Mouse (Mus musculus): ENCODE data around the gene Zfp61. TPM values are rescaled to one million over a fixed set of nuclear protein-coding genes. Genes with fewer than 3 reads are reported as not detected.

Zfp61 gene
- polyA plus RNA-seq, 1 experiment from 2014 or later: 32.7 TPM

DNA sequence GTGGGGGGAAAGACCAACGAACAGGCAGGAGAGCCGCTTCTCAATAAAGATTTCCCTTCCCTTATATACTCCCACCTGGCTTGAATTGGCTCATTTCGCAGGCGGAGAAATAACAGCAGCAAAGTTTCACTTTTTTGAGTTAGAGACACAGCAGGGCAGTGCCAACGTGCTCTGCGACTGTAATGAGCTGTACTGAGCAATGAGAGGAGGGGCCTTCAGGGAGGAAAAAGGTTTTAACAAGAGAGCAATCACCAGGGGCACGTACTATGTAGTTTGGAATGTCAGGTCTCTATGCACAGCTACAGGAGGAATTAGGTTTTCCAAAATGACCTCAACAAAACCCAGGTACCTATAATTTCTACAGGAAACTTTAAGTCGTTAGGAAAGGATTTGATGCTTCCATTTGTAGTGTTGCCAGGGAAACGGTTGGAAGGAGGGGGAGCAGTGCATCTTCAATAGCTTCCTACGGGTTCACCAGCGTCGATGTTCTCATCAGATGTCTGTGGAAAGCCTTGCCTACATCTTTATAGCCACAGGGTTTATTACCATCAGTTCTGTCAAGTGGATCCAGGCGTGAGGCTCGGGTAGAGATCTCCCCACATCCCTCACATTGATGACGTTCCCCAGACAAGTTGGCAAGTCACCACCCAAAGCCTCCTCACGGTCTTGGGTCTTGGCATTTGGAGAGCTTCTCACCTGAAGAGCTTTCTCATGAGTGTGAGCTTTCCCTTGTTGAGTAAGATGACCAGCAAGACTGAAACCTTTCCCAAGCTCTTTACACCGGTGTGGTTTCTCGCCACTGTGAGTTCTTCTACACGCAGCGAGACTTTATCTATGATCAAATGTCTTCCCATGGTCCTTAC is 25.5 kb upstream of the Zfp61 start:
- Histone ChIP-seq H3K4me1 (replicated peaks; ENCODE audit: control insufficient read depth, insufficient read depth, low read length) (peaks cover 6% of the 10 kb centered on the region), H3K4me3 (ENCODE audit: low read length) (peak overlapping the region; percentile 37), H3K9ac (ENCODE audit: low read length) (peak overlapping the region; percentile 51), H3K27me3 (ENCODE audit: control insufficient read depth, insufficient read depth, low read depth, low read length) (no peaks in the 10 kb centered on the region), H3K36me3 (ENCODE audit: control insufficient read depth, insufficient read depth, low read length) (no peaks in the 10 kb centered on the region), H3K9me3 (ENCODE audit: control insufficient read depth, low read length) (peaks cover 8% of the 10 kb centered on the region), H3K4me2 (ENCODE audit: low read depth, low read length) (peak overlapping the region; percentile 56), H3K27ac (ENCODE audit: low read length) (peak overlapping the region; percentile 53; the same call in 1 of the 2 replicates)
- WGBS: 50% methylated on average over 20 of the region's 20 CpGs
- peak; percentile 66 for ATAC-seq (ENCODE audit: low read depth)

DNA sequence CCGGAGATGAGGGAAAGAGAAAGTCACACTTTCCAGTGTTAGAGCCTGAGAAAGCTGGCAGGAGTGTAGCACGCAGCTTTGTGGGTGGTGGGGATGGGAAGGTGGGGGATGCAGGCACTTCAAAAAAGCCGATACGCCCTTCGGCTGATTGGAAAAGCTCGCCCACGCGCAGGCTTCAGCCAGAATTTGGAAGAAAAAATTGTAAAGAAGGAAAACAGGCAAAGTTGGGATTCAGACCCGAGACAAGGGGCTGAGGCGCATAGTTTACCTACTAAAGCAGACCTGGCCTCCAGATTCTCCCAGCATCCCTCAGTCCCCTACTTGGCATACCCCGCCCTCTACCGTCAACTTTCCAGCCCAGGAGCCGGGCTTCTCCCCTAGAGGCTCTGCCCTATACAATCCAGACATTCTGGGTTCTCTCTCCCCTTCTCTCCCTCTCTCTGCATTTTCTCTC is 24.7 kb upstream of the Zfp61 start:
- Histone ChIP-seq H3K27me3 (ENCODE audit: control insufficient read depth, insufficient read depth, low read depth, low read length) (no peaks in the 10 kb centered on the region), H3K4me3 (ENCODE audit: low read length) (peak overlapping the region; percentile 37), H3K27ac (ENCODE audit: low read length) (no peak overlapping the region), H3K4me2 (ENCODE audit: low read depth, low read length) (peak overlapping the region; percentile 56), H3K9ac (ENCODE audit: low read length) (peak overlapping the region; percentile 51), H3K36me3 (ENCODE audit: control insufficient read depth, insufficient read depth, low read length) (no peaks in the 10 kb centered on the region), H3K4me1 (replicated peaks; ENCODE audit: control insufficient read depth, insufficient read depth, low read length) (peaks cover 6% of the 10 kb centered on the region), H3K9me3 (ENCODE audit: control insufficient read depth, low read length) (peaks cover 8% of the 10 kb centered on the region)
- WGBS: 7% methylated on average over 13 of the region's 13 CpGs
- ATAC-seq (ENCODE audit: low read depth): peak; percentile 70; the same call in 1 of the 2 replicates

DNA sequence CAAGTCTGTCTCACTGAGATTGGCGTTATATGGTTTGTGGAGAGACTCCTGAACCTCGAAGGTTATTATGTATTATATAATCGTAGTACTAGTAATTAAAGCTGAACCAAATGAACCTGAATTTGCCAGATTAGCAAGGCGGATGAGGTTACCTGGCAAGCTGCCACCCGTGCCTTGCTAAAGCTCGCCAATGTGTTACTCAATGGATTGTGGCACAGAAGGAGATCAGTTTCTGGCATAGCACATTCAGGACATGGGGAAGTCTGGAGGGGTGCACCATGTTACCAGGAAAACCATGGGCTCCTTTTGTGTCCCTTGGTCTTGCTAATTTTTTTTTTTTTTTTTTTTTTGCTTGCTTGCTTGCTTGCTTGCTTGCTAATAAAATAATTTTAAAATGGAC is 24.2 kb upstream of the Zfp61 start:
- Histone ChIP-seq H3K4me2 (ENCODE audit: low read depth, low read length) (peak overlapping the region; percentile 56), H3K9ac (ENCODE audit: low read length) (no peak overlapping the region), H3K4me3 (ENCODE audit: low read length) (no peak overlapping the region), H3K9me3 (ENCODE audit: control insufficient read depth, low read length) (peaks cover 8% of the 10 kb centered on the region), H3K4me1 (replicated peaks; ENCODE audit: control insufficient read depth, insufficient read depth, low read length) (peaks cover 6% of the 10 kb centered on the region), H3K27ac (ENCODE audit: low read length) (no peak overlapping the region), H3K27me3 (ENCODE audit: control insufficient read depth, insufficient read depth, low read depth, low read length) (no peaks in the 10 kb centered on the region), H3K36me3 (ENCODE audit: control insufficient read depth, insufficient read depth, low read length) (no peaks in the 10 kb centered on the region)
- no peak for ATAC-seq (ENCODE audit: low read depth)
- WGBS: 86% methylated on average over 6 of the region's 6 CpGs

DNA sequence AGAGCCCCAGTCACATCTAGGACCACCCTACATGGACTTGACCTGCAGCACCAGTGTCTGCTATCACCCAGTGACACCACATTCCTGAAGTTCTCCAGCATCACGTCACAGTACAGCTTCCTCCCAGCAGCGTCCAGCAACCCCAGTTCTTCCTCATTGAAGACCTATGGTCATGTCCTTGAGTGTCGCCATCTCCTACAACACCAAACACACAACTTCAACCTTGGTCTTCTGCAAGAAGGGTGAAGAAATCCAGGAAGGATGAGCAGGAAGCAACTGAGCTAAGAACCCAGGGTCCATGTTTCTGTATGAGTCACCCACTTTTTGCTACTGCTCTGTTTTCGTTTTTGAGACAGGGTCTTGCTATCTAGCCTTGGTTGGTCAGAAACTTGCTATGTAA is 21.6 kb upstream of the Zfp61 start:
- Histone ChIP-seq H3K4me2 (ENCODE audit: low read depth, low read length) (no peak overlapping the region), H3K36me3 (ENCODE audit: control insufficient read depth, insufficient read depth, low read length) (no peaks in the 10 kb centered on the region), H3K27me3 (ENCODE audit: control insufficient read depth, insufficient read depth, low read depth, low read length) (no peaks in the 10 kb centered on the region), H3K4me3 (ENCODE audit: low read length) (no peak overlapping the region), H3K27ac (ENCODE audit: low read length) (no peak overlapping the region), H3K9me3 (ENCODE audit: control insufficient read depth, low read length) (peaks cover 8% of the 10 kb centered on the region), H3K4me1 (replicated peaks; ENCODE audit: control insufficient read depth, insufficient read depth, low read length) (peaks cover 6% of the 10 kb centered on the region), H3K9ac (ENCODE audit: low read length) (no peak overlapping the region)
- 71% methylated on average over 4 of the region's 4 CpGs for WGBS
- ATAC-seq (ENCODE audit: low read depth): no peak

DNA sequence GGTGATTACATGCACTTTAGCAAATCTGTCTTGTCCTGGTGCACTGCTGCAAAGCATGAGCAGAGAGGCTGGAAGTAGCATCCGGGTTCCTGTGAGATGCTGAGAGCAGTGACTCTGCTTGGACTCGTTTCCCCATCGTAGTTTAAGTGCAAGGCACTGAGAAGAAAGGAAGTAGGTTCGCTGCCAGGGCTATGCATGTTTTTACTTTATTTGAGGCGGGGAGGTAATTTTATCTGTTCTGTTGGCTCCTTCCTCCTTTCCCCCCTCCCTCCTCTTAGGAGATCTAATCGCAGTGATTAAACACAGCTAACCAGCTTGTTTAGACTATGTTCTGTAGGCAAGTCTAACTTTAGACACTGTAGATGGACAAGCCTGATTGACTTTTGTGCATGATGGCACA is 17.9 kb upstream of the Zfp61 start:
- Histone ChIP-seq H3K27ac (ENCODE audit: low read length) (no peak overlapping the region), H3K27me3 (ENCODE audit: control insufficient read depth, insufficient read depth, low read depth, low read length) (no peaks in the 10 kb centered on the region), H3K4me2 (ENCODE audit: low read depth, low read length) (no peak overlapping the region), H3K4me1 (replicated peaks; ENCODE audit: control insufficient read depth, insufficient read depth, low read length) (peaks cover 5% of the 10 kb centered on the region; the same call in 1 of the 2 replicates), H3K9ac (ENCODE audit: low read length) (no peak overlapping the region), H3K36me3 (ENCODE audit: control insufficient read depth, insufficient read depth, low read length) (no peaks in the 10 kb centered on the region), H3K4me3 (ENCODE audit: low read length) (no peak overlapping the region), H3K9me3 (ENCODE audit: control insufficient read depth, low read length) (no peaks in the 10 kb centered on the region)
- ATAC-seq (ENCODE audit: low read depth): no peak
- 55% methylated on average over 6 of the region's 6 CpGs for WGBS

DNA sequence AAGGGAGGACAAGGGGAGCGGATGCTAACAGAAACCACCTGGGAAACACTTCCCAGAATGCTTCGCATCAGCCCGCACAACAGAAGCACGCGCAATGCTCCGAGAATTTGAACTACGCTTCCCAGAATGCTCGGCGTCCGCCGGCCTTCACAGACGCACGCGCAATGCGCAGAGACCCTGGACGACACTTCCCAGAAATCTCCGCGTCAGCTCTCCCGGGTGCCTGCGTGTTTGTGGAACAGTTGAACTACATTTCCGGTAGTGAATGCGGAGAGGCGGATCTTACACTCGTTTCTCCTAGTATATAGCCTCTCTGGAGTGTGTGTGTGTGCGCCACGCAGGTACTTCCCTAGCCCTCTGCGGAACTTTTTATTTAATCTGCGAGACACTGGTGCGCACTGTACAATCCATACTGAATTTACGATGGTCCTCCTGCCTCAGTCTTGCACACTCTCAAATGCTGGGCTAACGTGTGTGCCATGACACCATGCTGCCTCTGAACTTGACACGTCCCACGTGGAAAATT is 15.6 kb upstream of the Zfp61 start, which contains the start of gene Zfp94:
Gene Zfp94 (minus strand): TSS at position 100 of the 526 bp plus-strand sequence.
- Histone ChIP-seq H3K4me3 (ENCODE audit: low read length) (peak within 1 kb of the TSS; percentile 75), H3K36me3 (ENCODE audit: control insufficient read depth, insufficient read depth, low read length) (no peaks in the 10 kb centered on the region; the same call in none of the 2 replicates), H3K4me1 (replicated peaks; ENCODE audit: control insufficient read depth, insufficient read depth, low read length) (peaks cover 5% of the 10 kb centered on the region; the same call in 1 of the 2 replicates), H3K27ac (ENCODE audit: low read length) (peak within 1 kb of the TSS; percentile 88), H3K4me2 (ENCODE audit: low read depth, low read length) (peak within 1 kb of the TSS; percentile 85), H3K9me3 (ENCODE audit: control insufficient read depth, low read length) (no peaks in the 10 kb centered on the region), H3K9ac (ENCODE audit: low read length) (peak within 1 kb of the TSS; percentile 90), H3K27me3 (ENCODE audit: control insufficient read depth, insufficient read depth, low read depth, low read length) (no peaks in the 10 kb centered on the region)
- peak; percentile 97 for ATAC-seq (ENCODE audit: low read depth)
- WGBS: under 1% methylated on average over 33 of the region's 33 CpGs

DNA sequence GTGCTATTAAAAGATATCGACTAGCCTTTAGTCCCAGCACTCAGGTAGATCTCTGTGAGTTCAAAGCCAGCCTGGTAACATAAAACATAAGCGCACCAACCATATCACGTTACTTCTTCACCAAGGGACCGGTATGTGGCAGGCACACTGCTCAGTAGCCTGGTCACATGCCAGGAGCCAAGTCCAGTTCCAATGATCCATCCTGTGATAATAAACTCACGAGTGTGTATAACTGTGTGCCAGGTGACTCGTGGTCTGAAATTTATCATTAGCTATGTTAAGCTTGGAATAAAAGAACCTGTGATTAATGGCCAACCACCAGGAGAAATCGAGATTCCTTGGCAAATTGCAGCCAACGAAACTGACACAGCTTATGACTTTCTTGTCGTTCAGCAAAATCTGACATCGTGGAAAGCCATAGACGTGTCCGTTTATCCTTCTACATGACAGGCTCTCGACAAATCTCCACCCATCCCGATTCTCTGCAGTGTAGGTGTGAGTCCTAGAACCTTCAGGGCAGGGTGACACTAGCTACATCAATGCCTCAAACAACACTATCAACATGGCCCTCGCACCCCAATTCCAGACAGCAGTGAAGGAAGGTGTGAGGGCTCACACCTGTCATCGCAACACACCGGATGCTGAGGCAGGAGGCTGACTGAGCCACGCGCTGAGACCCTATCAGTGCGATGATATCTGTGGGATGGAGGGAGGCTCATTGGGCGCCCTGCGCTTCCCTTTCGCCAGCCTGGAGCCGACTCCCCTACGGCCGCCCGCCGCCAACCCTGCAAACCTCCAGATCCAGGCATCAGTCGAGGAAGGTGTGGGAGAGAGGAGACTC is 14.9 kb upstream of the Zfp61 start:
- no peak overlapping the region for H3K27ac ChIP-seq (ENCODE audit: low read length)

DNA sequence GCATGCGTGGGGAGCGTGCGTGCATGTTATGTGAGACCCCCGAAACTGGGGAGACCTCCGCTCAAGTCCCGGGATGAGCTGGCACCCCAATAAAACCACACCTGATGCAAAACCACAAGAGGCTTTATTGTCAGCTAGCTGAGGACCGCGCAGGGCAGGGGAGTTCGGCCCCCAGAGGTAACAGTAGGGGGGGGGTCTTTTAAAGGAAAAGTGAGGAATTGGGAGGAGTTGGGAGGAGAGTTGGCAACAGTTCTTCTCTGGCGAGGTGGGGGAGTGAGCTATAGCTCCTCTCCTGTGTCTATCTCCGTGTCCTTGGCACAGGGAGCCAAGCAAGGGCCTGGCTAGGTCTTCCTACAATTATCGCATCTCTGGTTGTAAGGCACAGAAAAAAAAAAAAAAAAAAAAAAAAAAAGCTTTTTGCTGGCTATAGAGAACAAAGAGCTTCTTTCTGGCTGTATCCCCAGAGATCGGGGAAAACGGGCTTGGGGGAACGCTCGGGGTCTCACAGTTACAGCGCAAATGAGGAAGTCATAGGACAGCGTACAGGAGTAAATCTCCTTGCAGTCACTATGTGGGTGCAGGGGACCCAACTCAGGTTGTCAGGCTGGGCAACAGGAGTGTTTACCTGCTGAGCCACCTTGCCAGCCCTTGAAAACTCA is 1.1 kb downstream of the Zfp61 start:
- 2% methylated on average over 18 of the region's 18 CpGs for WGBS
- peak overlapping the region; percentile 53; the same call in 1 of the 2 replicates for H3K27ac ChIP-seq (ENCODE audit: low read length)
- peak overlapping the region; percentile 83 for H3K4me3 ChIP-seq (ENCODE audit: low read length)
- H3K9ac ChIP-seq (ENCODE audit: low read length): peak overlapping the region; percentile 82
- peak overlapping the region; percentile 92 for H3K4me2 ChIP-seq (ENCODE audit: low read depth, low read length)
- peaks cover 10% of the 10 kb centered on the region for H3K4me1 ChIP-seq (replicated peaks; ENCODE audit: control insufficient read depth, insufficient read depth, low read length)
- no peaks in the 10 kb centered on the region for H3K27me3 ChIP-seq (ENCODE audit: control insufficient read depth, insufficient read depth, low read depth, low read length)
- ATAC-seq (ENCODE audit: low read depth): peak; percentile 11; the same call in 1 of the 2 replicates
- peaks cover 21% of the 10 kb centered on the region for H3K36me3 ChIP-seq (ENCODE audit: control insufficient read depth, insufficient read depth, low read length)
- no peaks in the 10 kb centered on the region for H3K9me3 ChIP-seq (ENCODE audit: control insufficient read depth, low read length)

More for the DNA sequence above, 14.9 kb upstream of the Zfp61 start:
- Histone ChIP-seq H3K4me1 (replicated peaks; ENCODE audit: control insufficient read depth, insufficient read depth, low read length) (peaks cover 5% of the 10 kb centered on the region; the same call in 1 of the 2 replicates), H3K4me2 (ENCODE audit: low read depth, low read length) (peak overlapping the region; percentile 85), H3K27me3 (ENCODE audit: control insufficient read depth, insufficient read depth, low read depth, low read length) (no peaks in the 10 kb centered on the region), H3K36me3 (ENCODE audit: control insufficient read depth, insufficient read depth, low read length) (peaks cover 3% of the 10 kb centered on the region), H3K4me3 (ENCODE audit: low read length) (peak overlapping the region; percentile 75), H3K9ac (ENCODE audit: low read length) (peak overlapping the region; percentile 90), H3K9me3 (ENCODE audit: control insufficient read depth, low read length) (no peaks in the 10 kb centered on the region)
- ATAC-seq (ENCODE audit: low read depth): no peak
- 21% methylated on average over 29 of the region's 29 CpGs for WGBS

Data from lung, embryonic 16.5 days (tissue).